Mouse (Mus musculus) thymus, postnatal 25 days (tissue): ENCODE results near the gene Srsf2.
"Not testable (repeated sequence)": the region's sequence is repeated elsewhere in the genome, so short reads cannot be mapped to it uniquely, and the experiment has no call there.

Source experiments
- DNase-seq: peaks from one replicate; pipeline ENCODE4 v3.0.0; 2022

Gene Srsf2

DNA sequence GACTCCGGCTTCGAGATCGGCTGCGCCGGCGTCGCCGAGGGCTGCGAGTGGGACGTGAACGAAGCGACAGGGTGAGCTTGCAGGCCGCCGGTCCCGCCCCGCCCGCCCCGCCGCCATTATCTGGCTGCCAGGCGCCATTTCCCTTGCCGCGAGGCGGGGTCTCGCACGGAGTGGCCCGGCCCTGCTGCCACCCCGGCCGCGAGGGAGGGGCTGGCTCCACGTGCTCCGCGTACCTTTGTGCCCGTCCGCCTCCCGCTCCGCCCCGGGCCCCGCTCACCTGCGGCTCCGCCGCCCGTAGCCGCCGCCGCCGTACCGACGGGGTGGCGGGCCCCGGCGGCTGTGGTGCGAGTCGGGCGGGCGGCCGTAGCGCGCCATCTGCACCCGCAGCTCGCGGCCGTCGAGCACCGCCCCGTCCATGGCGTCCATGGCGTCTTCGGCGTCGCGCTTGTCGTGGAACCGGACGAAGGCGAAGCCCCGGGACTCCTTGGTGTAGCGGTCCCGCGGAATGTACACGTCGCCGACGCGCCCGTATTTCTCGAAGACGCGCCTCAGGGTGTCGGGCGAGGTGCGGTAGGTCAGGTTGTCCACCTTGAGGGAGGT is 503 bp downstream of the Srsf2 start, which contains the start of gene Mfsd11:
TSS of gene Mfsd11 (plus strand) at position 150 of the 600 bp plus-strand sequence.
- DNase-seq = peak; percentile 85

- no peak for DNase-seq
Measured at GRCm38 (mm10) chr11:116851576-116852290, 1.2 kb downstream of the Srsf2 start.

DNA sequence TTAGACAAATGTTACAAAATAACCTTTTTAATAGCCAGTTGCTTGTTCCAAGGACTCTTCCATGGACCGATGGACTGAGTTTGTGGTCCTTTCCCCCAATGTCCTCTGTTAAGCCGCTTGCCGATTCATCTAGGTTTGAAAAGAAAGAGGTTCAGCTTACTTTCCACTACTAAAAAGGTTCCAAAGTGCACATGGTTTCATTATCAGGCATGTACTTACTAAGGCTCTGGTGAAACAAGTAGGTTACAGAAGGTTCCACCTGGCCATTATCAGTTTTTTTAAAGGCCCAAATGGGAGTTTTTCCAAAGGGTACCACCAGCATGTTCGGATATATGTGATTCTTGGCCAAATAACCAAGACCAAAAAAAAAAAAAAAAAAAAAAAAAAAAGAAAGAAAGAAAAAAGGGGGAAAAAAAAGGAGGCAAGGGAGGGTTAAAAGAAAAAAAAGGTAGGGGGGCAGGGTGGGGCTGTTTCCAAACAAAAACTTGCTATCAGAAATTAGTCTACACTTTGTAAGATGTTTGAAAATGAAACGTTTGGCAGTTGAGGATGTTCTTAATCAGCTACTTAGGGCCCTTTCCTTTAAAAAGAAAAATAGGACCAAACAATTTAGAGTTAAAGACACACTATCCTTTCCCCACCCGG is 1.9 kb downstream of the Srsf2 start:
- DNase-seq = no peak

GRCm38 (mm10) chr11:116850085-116850484 is 2.8 kb downstream of the Srsf2 start:
- no peak for DNase-seq

DNA sequence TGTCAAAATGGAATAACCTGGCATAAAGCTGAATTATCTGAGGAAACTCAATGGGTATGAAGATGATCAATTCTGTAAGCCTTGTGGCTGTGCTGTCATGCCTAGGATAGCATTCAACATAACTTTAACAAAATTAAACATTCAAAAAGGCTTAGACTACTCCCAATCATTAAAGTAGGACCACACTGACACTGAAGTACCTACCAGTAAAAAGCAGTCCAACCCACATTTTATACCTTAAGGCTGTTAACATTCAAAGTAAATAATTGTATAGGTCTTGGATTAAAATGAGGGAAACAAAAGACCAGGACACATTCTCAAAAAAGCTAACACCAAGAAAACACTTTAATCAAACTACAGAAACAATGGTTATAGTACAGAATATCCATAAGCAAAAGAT is 3.3 kb downstream of the Srsf2 start:
- DNase-seq = no peak

- DNase-seq = not testable (repeated sequence)
Measured at GRCm38 (mm10) chr11:116848877-116849178, 4.1 kb downstream of the Srsf2 start.

GRCm38 (mm10) chr11:116848086-116848876 is 4.6 kb downstream of the Srsf2 start:
- no peak for DNase-seq

- no peak for DNase-seq
Measured at GRCm38 (mm10) chr11:116847187-116848085, 5.5 kb downstream of the Srsf2 start.

GRCm38 (mm10) chr11:116846593-116847181 is 6.2 kb downstream of the Srsf2 start:
- no peak for DNase-seq

GRCm38 (mm10) chr11:116843261-116844233 is 9.3 kb downstream of the Srsf2 start, which contains the start of the genes Mettl23 and Jmjd6:
Gene Mettl23, plus strand, starts transcription at chr11:116843278.
Gene Jmjd6, minus strand, starts transcription at chr11:116843449.
- DNase-seq = peak; percentile 96

GRCm38 (mm10) chr11:116842531-116843260 is 10.2 kb downstream of the Srsf2 start:
- peak; percentile 77 for DNase-seq

GRCm38 (mm10) chr11:116840748-116841147 is 12.1 kb downstream of the Srsf2 start:
- no peak for DNase-seq

- DNase-seq = no peak
Measured at GRCm38 (mm10) chr11:116839601-116840000, 13.3 kb downstream of the Srsf2 start.

DNA sequence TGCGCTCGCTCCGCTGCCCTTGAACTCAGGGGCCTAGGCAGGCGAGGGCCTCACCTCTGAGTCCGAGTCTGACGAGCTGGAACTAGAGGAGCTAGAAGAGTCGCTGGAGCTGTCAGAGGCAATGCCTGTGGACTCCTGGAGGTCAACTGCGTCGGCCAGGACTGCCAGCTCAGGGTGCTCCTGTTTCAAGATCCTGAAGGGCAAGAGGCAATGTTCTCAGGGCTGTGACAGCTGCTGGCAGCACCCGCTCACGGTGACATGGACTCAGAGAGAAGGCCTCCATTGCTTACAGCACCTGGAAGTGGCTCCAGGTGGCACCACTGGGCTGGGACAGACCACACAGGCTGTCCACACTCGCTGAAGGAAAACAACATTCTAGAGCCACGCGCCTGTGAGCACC is 14.0 kb downstream of the Srsf2 start:
- no peak for DNase-seq

DNA sequence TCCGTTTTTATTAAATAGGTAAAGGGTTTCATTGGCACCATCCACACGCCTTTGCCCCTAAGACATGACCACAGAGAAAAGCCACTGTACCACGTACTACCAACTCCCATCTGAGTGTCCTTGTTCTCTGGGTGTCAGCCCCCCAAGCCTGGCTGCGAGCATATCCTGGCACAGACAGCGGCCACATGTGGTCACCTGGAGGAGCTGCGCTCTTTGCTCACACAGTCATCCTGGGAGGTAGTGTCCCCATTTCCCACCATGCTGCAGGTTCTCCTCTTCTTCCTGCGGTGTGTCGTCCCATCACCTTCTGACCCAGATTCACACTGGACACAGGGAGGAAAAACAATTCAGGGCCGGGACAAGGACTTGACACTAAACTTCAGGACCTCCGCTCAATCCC is 15.5 kb downstream of the Srsf2 start:
- DNase-seq = no peak

- DNase-seq = no peak
Measured at GRCm38 (mm10) chr11:116836283-116836682, 16.6 kb downstream of the Srsf2 start.

DNA sequence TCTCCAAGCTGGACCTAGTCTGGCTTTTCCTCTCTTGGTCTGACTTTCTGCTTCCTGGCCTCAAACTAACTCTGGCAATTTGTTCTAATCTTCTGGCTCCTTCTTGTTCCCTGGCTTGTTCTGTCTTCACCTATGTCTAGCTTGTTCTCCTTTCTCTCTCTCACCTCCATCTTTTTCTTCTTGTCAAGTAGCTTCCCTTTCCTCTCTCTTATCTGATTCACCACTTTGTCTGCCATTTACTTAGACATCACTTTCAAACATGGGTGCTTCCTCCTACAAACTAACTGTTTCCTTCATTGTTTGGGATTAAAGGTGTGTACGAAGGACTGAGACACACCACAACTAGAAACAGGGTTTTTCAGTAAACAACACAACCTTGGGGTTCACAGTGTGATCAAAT is 17.9 kb downstream of the Srsf2 start:
- DNase-seq = no peak

- peak; percentile 23 for DNase-seq
Measured at GRCm38 (mm10) chr11:116832172-116832685, 20.7 kb downstream of the Srsf2 start.

DNA sequence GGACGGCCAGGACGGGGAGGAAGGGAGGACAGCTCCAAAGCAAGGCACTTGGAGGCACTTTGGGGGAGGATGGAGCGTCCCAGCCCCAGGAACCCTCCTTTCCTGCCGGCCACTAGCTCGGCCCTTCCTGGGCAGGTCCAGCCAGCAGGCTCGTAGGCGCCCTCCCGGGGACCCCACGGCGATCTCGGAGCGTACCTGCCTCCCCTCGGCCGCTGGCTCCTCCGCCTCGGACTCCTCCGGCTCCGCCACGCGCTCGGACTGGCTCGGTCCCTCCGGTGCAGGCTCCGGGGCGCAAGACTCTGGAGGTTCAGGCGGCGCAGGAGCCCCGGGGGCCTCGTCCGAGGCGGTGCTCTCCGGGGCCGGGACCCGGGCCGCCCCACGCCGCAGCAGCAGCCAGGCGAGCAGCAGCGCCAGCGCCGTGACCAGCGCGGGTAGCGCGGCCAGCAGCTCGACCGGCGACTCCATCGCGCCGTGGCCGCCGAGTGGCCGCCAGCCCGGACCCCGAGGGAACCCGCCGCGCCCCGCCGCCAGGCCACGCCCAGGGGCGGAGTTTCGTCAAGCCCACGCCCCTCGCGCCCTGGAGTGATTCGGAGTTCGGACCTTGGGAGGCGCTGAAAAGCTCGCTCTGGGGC is 25.2 kb downstream of the Srsf2 start, which contains the start of gene Mxra7:
TSS of gene Mxra7 (minus strand) at position 513 of the 632 bp plus-strand sequence.
- DNase-seq = peak; percentile 61
